15 mouse cellular contexts compared by ENCODE assay signal in genomic region chr19:45630953-45631352, GRCm38 (mm10). TPM values are rescaled to one million over a fixed set of nuclear protein-coding genes. Genes with fewer than 3 reads are reported as not detected.
DNase-seq lines count a peak whose midpoint lies in the region; ATAC-seq and TF ChIP-seq lines count a peak whose summit lies in the region.
"Had no signal": no experiment of that assay in that cellular context is flagged by ENCODE, and none has a peak within 500 bp of the region (broad histone marks: within the 10 kb centered on the region; RNA-seq: fewer than 3 reads in every experiment).

No protein-coding gene starts in this region.

- TF ChIP-seq CTCF in liver, postnatal 0 days (IDR thresholded peaks at IDR 0.05; ENCODE audit: low read depth) = no peak

- no peak for DNase-seq in heart, adult 9 months (ENCODE audit: low spot score in 2 of 2)
- peak; percentile 28 for DNase-seq in liver, postnatal 0 days
- peak; percentile 74 for DNase-seq in thymus, postnatal 25 days
- no peak for DNase-seq in gastrocnemius, adult 8-10 months (ENCODE audit: low spot score in 2 of 2)
- no peak for DNase-seq in right cerebral cortex, postnatal 25 days
- no peak for DNase-seq in adrenal gland, postnatal 10 days
- DNase-seq: cerebellum, postnatal 10 days; gastrocnemius, postnatal 36 days; kidney, postnatal 14 days; spleen, adult 18-20 months had no signal

- no peaks in the 10 kb centered on the region for H3K9me3 ChIP-seq in heart, embryonic 16.5 days (replicated peaks; ENCODE audit: control insufficient read depth, low read length)
- no peaks in the 10 kb centered on the region for H3K9me3 ChIP-seq in liver, postnatal 0 days (ENCODE audit: low read length)
- H3K9me3 ChIP-seq: embryonic facial prominence, embryonic 13.5 days had no signal

- H3K9ac ChIP-seq in heart, embryonic 16.5 days (ENCODE audit: low read length) = peak overlapping the region; percentile 28
- 0 out of 2 replicates have a peak overlapping the region, but pooled peaks have one; percentile 5 for H3K9ac ChIP-seq in liver, postnatal 0 days (replicated peaks)

- peaks cover 20% of the 10 kb centered on the region for H3K36me3 ChIP-seq in heart, embryonic 16.5 days (ENCODE audit: control insufficient read depth, insufficient read depth)
- H3K36me3 ChIP-seq in liver, postnatal 0 days (replicated peaks; ENCODE audit: insufficient read depth, low read length) = peaks cover 8% of the 10 kb centered on the region

- no peaks in the 10 kb centered on the region for H3K27me3 ChIP-seq in heart, embryonic 16.5 days (ENCODE audit: control insufficient read depth, insufficient read depth, low read length)
- H3K27me3 ChIP-seq in liver, postnatal 0 days (ENCODE audit: insufficient read depth, low read length) = no peaks in the 10 kb centered on the region
- H3K27me3 ChIP-seq: embryonic facial prominence, embryonic 13.5 days had no signal

- peak overlapping the region; percentile 74 for H3K27ac ChIP-seq in heart, embryonic 16.5 days (ENCODE audit: low read length)
- H3K27ac ChIP-seq in liver, postnatal 0 days (ENCODE audit: low read depth) = 0 out of 2 replicates have a peak overlapping the region, but pooled peaks have one; percentile 11
- H3K27ac ChIP-seq: embryonic facial prominence, embryonic 13.5 days had no signal

- H3K4me3 ChIP-seq in heart, embryonic 16.5 days (ENCODE audit: low read length) = peak overlapping the region; percentile 23
- H3K4me3 ChIP-seq in liver, postnatal 0 days (ENCODE audit: low read depth, low read length) = no peak overlapping the region
- H3K4me3 ChIP-seq: embryonic facial prominence, embryonic 13.5 days; myocyte had no signal

- peak overlapping the region; percentile 23; the same call in 1 of the 2 replicates for H3K4me2 ChIP-seq in heart, embryonic 16.5 days (ENCODE audit: low read depth, low read length)
- H3K4me2 ChIP-seq in liver, postnatal 0 days (ENCODE audit: low read depth, low read length) = peak overlapping the region; percentile 28; the same call in 1 of the 2 replicates
- H3K4me2 ChIP-seq: embryonic facial prominence, embryonic 13.5 days had no signal

- H3K4me1 ChIP-seq in heart, embryonic 16.5 days (ENCODE audit: control insufficient read depth, insufficient read depth, low read length) = peaks cover 17% of the 10 kb centered on the region
- peaks cover 12% of the 10 kb centered on the region for H3K4me1 ChIP-seq in liver, postnatal 0 days (ENCODE audit: insufficient read depth)
- H3K4me1 ChIP-seq: embryonic facial prominence, embryonic 13.5 days had no signal

- 0 out of 2 replicates have a peak, but pooled peaks have one; percentile 16 for ATAC-seq in heart, embryonic 16.5 days (replicated peaks; ENCODE audit: extremely low read depth, insufficient read depth, low FRiP score)
- ATAC-seq in common myeloid progenitor, adult 5-6 weeks (replicated peaks; ENCODE audit: low read depth, poor library complexity, severe bottlenecking) = peak; percentile 95
- no peak for ATAC-seq in liver, postnatal 0 days
- ATAC-seq: forebrain, embryonic 14.5 days had no signal

- TF ChIP-seq EP300 in liver, postnatal 0 days (IDR thresholded peaks at IDR 0.05; ENCODE audit: low read depth) = no peak

- 33% methylated on average over 5 of the region's 5 CpGs for WGBS in heart, embryonic 16.5 days
- WGBS in liver, postnatal 0 days (ENCODE audit: insufficient replicate concordance) = 36% methylated on average over 5 of the region's 5 CpGs

RNA-seq across cellular contexts. Expression of gene Fbxw4, which starts 29.2 kb away (rescaled TPM):
- 4.5 and 7.1 TPM in 2 replicates for polyA plus RNA-seq in heart, embryonic 16.5 days (2015; fragmentation: Nextera tagmentation; extraction: Ambion mirVana)
- total RNA-seq in common myeloid progenitor, adult 5-6 weeks (2017) = 16.8 and 39.4 TPM in 2 replicates
- 2.2 and 3.0 TPM in 2 replicates for polyA plus RNA-seq in liver, postnatal 0 days (2015; fragmentation: Nextera tagmentation; extraction: Ambion mirVana)
- 10 to 100 TPM; 32.9 to 35.7 (median 33.6) TPM for total RNA-seq in gastrocnemius, adult 8-10 months (2022)
- total RNA-seq in adrenal gland, postnatal 10 days (2021) = 10 to 100 TPM; 33.8 to 37.1 TPM

Comparison
In these comparisons a context has a peak if more than half of its experiments do, and no peak if none do; other contexts are left out.
1. DNase-seq: peak in liver, postnatal 0 days (single experiment) and thymus, postnatal 25 days (single experiment); none in heart, adult 9 months (0 of 2), gastrocnemius, adult 8-10 months (0 of 2), right cerebral cortex, postnatal 25 days (single experiment) and adrenal gland, postnatal 10 days (single experiment).